ENCODE assay signal across 10 mouse cellular contexts in the genomic region with DNA sequence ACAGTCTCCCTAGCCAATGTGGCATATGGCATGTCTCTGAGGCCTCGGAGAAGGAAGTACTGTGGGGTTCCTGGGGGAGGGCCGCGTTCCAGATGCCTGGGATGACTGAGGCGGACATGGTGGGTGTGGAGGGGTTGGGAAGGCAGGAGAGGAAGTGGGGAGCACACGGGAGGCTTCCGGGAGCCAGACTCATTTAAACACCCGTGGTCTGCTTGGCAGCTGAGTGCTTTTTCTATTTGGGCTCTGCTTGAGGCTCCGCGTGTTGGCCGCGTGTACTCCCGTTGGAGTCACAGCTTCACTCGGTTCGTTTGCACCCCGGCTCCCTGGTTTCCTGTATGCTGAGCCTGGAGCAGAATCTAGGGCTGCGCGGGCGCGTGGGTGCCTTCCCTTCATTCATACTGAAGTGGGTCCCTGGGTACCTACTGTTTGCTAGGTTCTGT. TPM values are rescaled to one million over a fixed set of nuclear protein-coding genes. Genes with fewer than 3 reads are reported as not detected.
A peak's percentile ranks its signal among the peaks of the same experiment; 100 is the strongest.
DNase-seq lines count a peak whose midpoint lies in the region; ATAC-seq lines count a peak whose summit lies in the region.
"Had no signal": no experiment of that assay in that cellular context is flagged by ENCODE, and none has a peak within 500 bp of the region (broad histone marks: within the 10 kb centered on the region; RNA-seq: fewer than 3 reads in every experiment).

No protein-coding gene starts in this region.

- intact Hi-C loops in heart, postnatal 14 days (cut with DNase I), result no loop called here

- DNase-seq in heart, embryonic 10.5 days (ENCODE audit: low spot score), result no peak
- DNase-seq in heart, postnatal 14 days, result no peak
- DNase-seq in adrenal gland, postnatal 25 days, result no peak
- DNase-seq in adrenal gland, adult 8-10 months, result no peak

- H3K4me1 ChIP-seq in heart, embryonic 10.5 days, result peaks cover 68% of the 10 kb centered on the region
- H3K4me1 ChIP-seq in midbrain, embryonic 16.5 days (ENCODE audit: control insufficient read depth, insufficient read depth, low read length), result peaks cover 23% of the 10 kb centered on the region
- H3K4me1 ChIP-seq in midbrain, embryonic 15.5 days, result peaks cover 47% of the 10 kb centered on the region
- peaks cover 65% of the 10 kb centered on the region for H3K4me1 ChIP-seq in neural tube, embryonic 15.5 days

- H3K9me3 ChIP-seq in heart, embryonic 10.5 days, result no peaks in the 10 kb centered on the region
- H3K9me3 ChIP-seq in midbrain, embryonic 16.5 days (replicated peaks; ENCODE audit: control insufficient read depth, low read length, poor library complexity, severe bottlenecking), result no peaks in the 10 kb centered on the region
- no peaks in the 10 kb centered on the region for H3K9me3 ChIP-seq in midbrain, embryonic 15.5 days
- no peaks in the 10 kb centered on the region for H3K9me3 ChIP-seq in neural tube, embryonic 15.5 days (replicated peaks)

- H3K27ac ChIP-seq in heart, embryonic 10.5 days, result peak overlapping the region; percentile 23; the same call in 1 of the 2 replicates
- 0 out of 2 replicates have a peak overlapping the region, but pooled peaks have one; percentile 28 for H3K27ac ChIP-seq in midbrain, embryonic 16.5 days (ENCODE audit: low read length)
- no peak overlapping the region; the same call in 1 of the 2 replicates for H3K27ac ChIP-seq in midbrain, embryonic 15.5 days
- H3K27ac ChIP-seq in neural tube, embryonic 15.5 days (replicated peaks), result peak overlapping the region; percentile 45; the same call in 1 of the 2 replicates

- peaks cover 9% of the 10 kb centered on the region; the same call in 1 of the 2 replicates for H3K27me3 ChIP-seq in heart, embryonic 10.5 days (ENCODE audit: insufficient read depth, poor library complexity, severe bottlenecking)
- H3K27me3 ChIP-seq in midbrain, embryonic 16.5 days (ENCODE audit: control insufficient read depth, insufficient read depth, low read depth, low read length), result no peaks in the 10 kb centered on the region
- no peaks in the 10 kb centered on the region for H3K27me3 ChIP-seq in midbrain, embryonic 15.5 days (replicated peaks)
- no peaks in the 10 kb centered on the region for H3K27me3 ChIP-seq in neural tube, embryonic 15.5 days (replicated peaks)

- ATAC-seq in midbrain, embryonic 16.5 days, result no peak
- no peak for ATAC-seq in midbrain, embryonic 15.5 days (replicated peaks)
- ATAC-seq in granulocyte monocyte progenitor cell, adult 5-6 weeks (replicated peaks; ENCODE audit: poor library complexity, severe bottlenecking), result peak; percentile 27
- no peak for ATAC-seq in neural tube, embryonic 15.5 days (ENCODE audit: low FRiP score)
- ATAC-seq: CD4-positive, CD25-positive, alpha-beta regulatory T cell, adult 4 months had no signal

- WGBS in heart, embryonic 10.5 days, result 69% methylated on average over 19 of the region's 19 CpGs
- 63% methylated on average over 19 of the region's 19 CpGs for WGBS in midbrain, embryonic 16.5 days
- WGBS in midbrain, embryonic 15.5 days, result 65% methylated on average over 19 of the region's 19 CpGs
- WGBS in neural tube, embryonic 15.5 days, result 56% methylated on average over 19 of the region's 19 CpGs

- H3K4me2 ChIP-seq in midbrain, embryonic 16.5 days (ENCODE audit: low read length), result no peak overlapping the region
- no peak overlapping the region for H3K4me2 ChIP-seq in midbrain, embryonic 15.5 days
- no peak overlapping the region for H3K4me2 ChIP-seq in neural tube, embryonic 15.5 days

- H3K4me3 ChIP-seq in heart, embryonic 10.5 days, result no peak overlapping the region
- H3K4me3 ChIP-seq in midbrain, embryonic 16.5 days (ENCODE audit: low read depth, low read length), result no peak overlapping the region
- no peak overlapping the region for H3K4me3 ChIP-seq in midbrain, embryonic 15.5 days
- no peak overlapping the region for H3K4me3 ChIP-seq in neural tube, embryonic 15.5 days (replicated peaks)
- H3K4me3 ChIP-seq: erythroblast, embryonic 14.5 days had no signal

- no peak overlapping the region for H3K9ac ChIP-seq in midbrain, embryonic 16.5 days (ENCODE audit: low read depth, low read length)
- no peak overlapping the region for H3K9ac ChIP-seq in midbrain, embryonic 15.5 days
- H3K9ac ChIP-seq in neural tube, embryonic 15.5 days (replicated peaks), result no peak overlapping the region

- H3K36me3 ChIP-seq in heart, embryonic 10.5 days, result no peaks in the 10 kb centered on the region
- H3K36me3 ChIP-seq in midbrain, embryonic 16.5 days (ENCODE audit: control insufficient read depth, insufficient read depth, low read length), result no peaks in the 10 kb centered on the region
- no peaks in the 10 kb centered on the region for H3K36me3 ChIP-seq in midbrain, embryonic 15.5 days (replicated peaks)
- H3K36me3 ChIP-seq in neural tube, embryonic 15.5 days, result no peaks in the 10 kb centered on the region

RNA-seq across cellular contexts. Expression of a gene that starts 40.3 kb away (rescaled TPM):
- 12.2 and 13.7 TPM in 2 replicates for polyA plus RNA-seq in heart, embryonic 10.5 days (2016; fragmentation: Nextera tagmentation; extraction: Ambion mirVana)
- total RNA-seq in heart, postnatal 14 days (2021), result 10 to 100 TPM; 29.0 to 33.1 TPM
- 13.3 and 17.6 TPM in 2 replicates for polyA plus RNA-seq in midbrain, embryonic 16.5 days (2015; fragmentation: Nextera tagmentation; extraction: Ambion mirVana)
- 21.2 and 23.4 TPM in 2 replicates for polyA plus RNA-seq in midbrain, embryonic 15.5 days (2015; fragmentation: Nextera tagmentation; extraction: Ambion mirVana)
- 32.7 and 40.9 TPM in 2 replicates for total RNA-seq in granulocyte monocyte progenitor cell, adult 5-6 weeks (2014; fragmentation: Nextera tagmentation)
- 6.9 and 8.4 TPM in 2 replicates for total RNA-seq in granulocyte monocyte progenitor cell, adult 5-6 weeks (2017)
- polyA plus RNA-seq in neural tube, embryonic 15.5 days (2015; fragmentation: Nextera tagmentation; extraction: Ambion mirVana), result 12.2 and 14.0 TPM in 2 replicates
- 40.1 and 48.8 TPM in 2 replicates for total RNA-seq in adrenal gland, postnatal 25 days (2021)
- 10 to 100 TPM; 30.7 to 64.5 (median 48.4) TPM for total RNA-seq in adrenal gland, adult 8-10 months (2022)
